Mouse (Mus musculus) E14TG2a.4 (cell line): ENCODE data around the gene Abhd14b.

Source experiments
- H3K27me3 ChIP-seq: 2 replicates; pipeline ENCODE4 v1.6.1; 2014; ENCODE audit warnings: low read length, control low read depth; ENCODE audit not compliant: insufficient read depth
- H3K36me3 ChIP-seq: 2 replicates; pipeline ENCODE4 v1.6.1; 2014; ENCODE audit warnings: low read length, control low read depth; ENCODE audit not compliant: insufficient read depth
- H3K4me1 ChIP-seq: replicated peaks from 2 replicates; pipeline ENCODE4 v1.6.1; 2014; ENCODE audit warnings: low read depth, low read length, control low read depth
- H3K4me3 ChIP-seq: replicated peaks from 2 replicates; pipeline ENCODE4 v1.5.1; 2014; ENCODE audit warnings: mild to moderate bottlenecking, low read length
- H3K9me3 ChIP-seq: 2 replicates; pipeline ENCODE4 v1.6.1; 2014; ENCODE audit warnings: low read length, control low read depth
- CTCF ChIP-seq: conservative IDR thresholded peaks from 2 replicates; pipeline ENCODE4 v1.5.1; 2014; ENCODE audit warnings: low read length
- NANOG ChIP-seq: IDR thresholded peaks from 2 replicates; pipeline ENCODE4 v1.6.1; 2014; ENCODE audit warnings: borderline replicate concordance, low read length, mixed read lengths
- POU5F1 ChIP-seq: IDR thresholded peaks from 2 replicates; pipeline ENCODE4 v1.6.1; 2014; ENCODE audit warnings: low read length, borderline replicate concordance

Abhd14b gene

DNA sequence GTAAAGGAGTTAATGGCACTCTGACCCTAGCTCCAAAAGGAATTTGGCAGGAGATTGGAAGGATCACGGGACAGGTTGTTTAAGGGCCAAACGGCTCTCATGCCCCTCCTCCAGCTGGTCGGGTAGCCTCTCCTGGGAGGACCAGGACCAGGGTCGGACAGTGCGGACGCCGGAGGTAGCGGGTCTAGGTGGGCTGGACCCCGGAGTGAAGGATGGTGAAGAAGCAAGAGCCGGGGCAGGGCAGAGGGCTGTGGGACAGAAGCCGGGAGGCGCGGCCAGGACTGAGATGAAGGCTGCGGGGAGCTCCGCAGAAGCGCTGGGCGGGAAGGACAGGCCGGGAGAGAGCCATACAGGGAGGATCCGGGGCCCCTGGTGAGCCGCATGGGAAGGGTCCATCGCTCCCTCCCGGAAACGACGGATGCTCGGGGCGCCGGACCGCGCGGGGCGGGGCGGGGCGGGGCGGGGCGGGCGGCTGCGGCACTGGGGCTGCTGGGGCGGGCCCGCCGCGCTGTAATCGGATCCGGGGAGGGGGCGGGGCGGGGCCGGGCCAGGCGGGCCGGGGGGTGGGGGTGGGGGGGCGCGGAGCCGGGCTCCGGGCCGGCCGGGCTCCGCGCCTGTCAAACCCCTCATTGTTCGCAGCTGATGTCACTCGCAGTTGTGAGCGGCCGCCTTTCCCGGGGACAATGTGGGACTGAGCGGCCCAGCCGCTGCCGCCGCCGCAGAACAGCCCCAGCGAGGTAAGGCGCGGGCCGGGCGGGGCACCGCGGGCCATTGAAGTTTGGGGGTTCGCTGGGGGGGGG is 6.2 kb downstream of the Abhd14b start, which contains the start of gene Pcbp4:
Gene Pcbp4 (plus strand): TSS at position 21 of the 800 bp plus-strand sequence.
- Histone ChIP-seq H3K36me3 (peaks cover 24% of the 10 kb centered on the region), H3K4me3 (peak within 1 kb of the TSS; percentile 90), H3K9me3 (no peaks in the 10 kb centered on the region), H3K4me1 (peaks cover 84% of the 10 kb centered on the region), H3K27me3 (peaks cover 7% of the 10 kb centered on the region; the same call in 1 of the 2 replicates)
- TF ChIP-seq CTCF (no peak), NANOG (no peak), POU5F1 (no peak)

DNA sequence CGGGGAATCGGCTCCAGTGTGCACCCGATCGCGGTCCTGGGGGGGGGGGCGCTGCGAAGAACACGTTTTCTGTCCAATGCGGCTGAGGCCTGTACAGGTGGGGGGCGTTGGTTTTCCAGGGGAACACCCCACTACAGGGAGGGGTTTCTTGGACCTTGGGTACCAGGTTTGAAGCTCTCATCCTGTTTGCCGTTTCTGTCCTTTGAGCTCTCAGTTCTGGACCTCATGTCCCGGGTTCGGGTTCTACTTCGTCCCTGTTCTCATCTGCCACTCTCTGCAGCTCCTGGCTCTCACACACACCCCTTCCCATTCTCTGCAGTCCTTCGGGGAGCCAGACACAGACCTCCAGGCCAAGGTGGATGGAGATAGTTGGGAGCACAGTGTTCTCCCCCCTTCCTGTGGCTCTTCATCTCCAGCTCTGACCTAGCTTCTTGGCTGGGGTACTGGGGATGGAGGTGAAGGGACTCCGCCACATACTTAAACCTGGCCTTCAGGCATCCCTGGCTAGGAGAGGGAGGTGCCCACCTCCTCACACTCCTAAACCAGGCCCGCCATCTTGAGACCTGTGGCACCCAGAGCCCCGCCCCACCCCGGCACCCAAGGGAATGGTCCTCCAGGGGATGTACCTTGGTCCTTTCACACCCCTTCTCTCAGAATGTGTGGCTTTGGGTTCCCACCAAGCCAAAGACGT is 7.0 kb downstream of the Abhd14b start:
- peak overlapping the region; percentile 84 for H3K4me3 ChIP-seq
- H3K4me1 ChIP-seq: peaks cover 84% of the 10 kb centered on the region
- H3K9me3 ChIP-seq: no peaks in the 10 kb centered on the region
- TF ChIP-seq NANOG: no peak
- peaks cover 32% of the 10 kb centered on the region for H3K36me3 ChIP-seq
- peaks cover 3% of the 10 kb centered on the region; the same call in 1 of the 2 replicates for H3K27me3 ChIP-seq

DNA sequence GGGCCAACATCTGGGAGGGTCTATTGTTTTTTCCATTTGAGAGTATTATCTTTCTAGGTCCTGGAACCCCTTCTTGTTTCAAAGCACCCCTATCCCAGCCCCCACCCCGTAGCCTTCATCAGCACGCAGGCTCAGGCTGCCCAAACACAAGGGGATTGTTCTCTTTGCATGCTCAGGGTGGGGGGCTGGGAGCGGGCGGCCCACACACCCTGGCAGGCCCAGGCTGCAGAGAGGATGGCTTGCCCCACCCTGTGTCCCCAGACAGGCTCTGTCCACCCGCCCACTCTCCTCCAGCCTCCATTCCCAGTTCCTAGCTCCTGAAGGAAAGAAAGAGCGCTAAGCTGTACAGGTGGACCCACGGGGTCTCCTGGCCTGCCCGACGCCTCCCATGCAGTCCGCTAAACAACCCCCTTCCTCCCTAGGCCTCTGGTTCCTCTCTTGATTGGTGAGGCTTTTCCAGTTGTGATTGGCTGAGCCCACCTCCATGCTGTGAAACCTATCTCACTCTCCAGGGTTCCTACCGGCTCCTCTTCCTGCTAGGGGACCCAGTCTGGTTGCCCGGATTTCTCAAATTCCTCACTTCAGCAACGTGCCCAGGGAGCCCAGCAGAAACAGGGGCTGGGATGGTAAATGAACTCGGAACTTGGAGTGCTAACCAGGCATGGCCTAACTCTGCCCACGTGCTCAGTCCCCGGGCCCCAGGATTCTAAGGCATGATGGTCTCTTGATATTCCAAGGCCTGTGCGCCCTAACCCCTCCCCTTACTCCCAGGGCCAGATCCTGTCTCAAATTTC is 7.8 kb downstream of the Abhd14b start:
- no peaks in the 10 kb centered on the region for H3K9me3 ChIP-seq
- no peaks in the 10 kb centered on the region for H3K27me3 ChIP-seq
- TF ChIP-seq POU5F1: no peak
- no peak for TF ChIP-seq NANOG
- TF ChIP-seq CTCF: no peak
- peaks cover 88% of the 10 kb centered on the region for H3K4me1 ChIP-seq
- H3K4me3 ChIP-seq: peak overlapping the region; percentile 84
- H3K36me3 ChIP-seq: peaks cover 40% of the 10 kb centered on the region

DNA sequence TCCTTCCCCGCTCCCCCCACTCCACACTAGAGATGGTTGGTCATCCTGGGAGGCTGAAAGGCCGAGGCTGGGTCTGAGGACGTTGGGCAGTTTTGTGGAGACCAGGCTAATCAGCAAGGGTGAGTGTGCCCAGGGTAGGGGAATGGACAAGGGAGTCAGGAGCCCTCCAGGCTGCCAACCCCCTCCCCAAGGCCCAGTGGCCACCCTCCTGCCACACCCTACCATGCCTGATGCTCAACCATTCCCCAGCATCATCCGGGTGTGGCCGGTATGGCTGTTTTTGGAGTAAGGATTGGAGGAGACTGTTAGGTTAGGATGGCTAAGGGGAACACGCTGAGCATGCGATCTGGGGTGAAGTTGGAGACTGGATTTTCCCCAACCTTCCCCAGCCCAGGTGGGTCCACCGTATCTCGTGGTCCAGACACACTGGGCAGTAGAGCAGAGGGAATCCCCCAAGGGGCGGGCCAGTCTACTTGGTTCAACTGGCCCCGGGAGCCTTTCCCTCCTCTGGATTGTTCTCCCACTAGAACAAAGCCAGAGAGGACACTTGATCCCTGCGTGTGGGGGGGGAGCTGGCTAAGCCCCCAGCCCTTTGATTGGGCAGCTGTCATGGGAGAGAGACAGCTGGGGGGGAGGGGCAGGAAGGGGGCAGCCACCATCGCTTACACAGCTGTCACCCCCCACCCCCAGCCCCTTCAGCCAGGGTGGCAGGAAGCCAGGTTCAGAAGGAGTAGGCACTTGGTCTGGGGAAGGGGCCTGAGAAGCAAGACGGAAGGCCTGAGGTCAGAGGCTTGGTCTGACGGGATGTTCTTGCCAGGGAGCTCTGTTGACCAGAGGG is 9.3 kb downstream of the Abhd14b start:
- Histone ChIP-seq H3K9me3 (no peaks in the 10 kb centered on the region), H3K4me1 (peaks cover 86% of the 10 kb centered on the region), H3K27me3 (no peaks in the 10 kb centered on the region), H3K4me3 (peak overlapping the region; percentile 84), H3K36me3 (peaks cover 53% of the 10 kb centered on the region)
- TF ChIP-seq CTCF: no peak
- TF ChIP-seq POU5F1: no peak
- TF ChIP-seq NANOG: no peak

DNA sequence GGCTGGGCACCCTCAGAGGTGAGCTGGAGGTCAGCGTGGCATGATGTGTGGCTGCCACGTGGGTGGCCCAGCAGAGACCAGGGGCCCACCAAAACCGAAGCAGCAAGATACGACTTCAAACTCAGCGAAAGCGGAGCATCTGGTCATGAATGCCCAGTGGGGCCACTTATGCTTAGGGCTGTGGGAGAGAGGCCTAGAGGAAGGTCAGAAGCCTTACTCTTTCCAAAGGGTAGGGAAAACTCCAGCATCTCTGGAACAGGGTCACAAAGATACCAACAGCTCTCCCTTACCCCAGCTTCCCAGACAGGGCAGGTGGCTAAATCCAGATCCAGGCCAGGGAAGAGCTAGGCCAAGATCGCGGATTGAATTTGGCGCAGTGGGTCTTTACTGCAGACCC is 9.9 kb downstream of the Abhd14b start:
- Histone ChIP-seq H3K4me3 (peak overlapping the region; percentile 84), H3K4me1 (peaks cover 86% of the 10 kb centered on the region), H3K36me3 (peaks cover 60% of the 10 kb centered on the region), H3K9me3 (no peaks in the 10 kb centered on the region), H3K27me3 (no peaks in the 10 kb centered on the region)
- TF ChIP-seq POU5F1 (no peak), NANOG (no peak), CTCF (no peak)

DNA sequence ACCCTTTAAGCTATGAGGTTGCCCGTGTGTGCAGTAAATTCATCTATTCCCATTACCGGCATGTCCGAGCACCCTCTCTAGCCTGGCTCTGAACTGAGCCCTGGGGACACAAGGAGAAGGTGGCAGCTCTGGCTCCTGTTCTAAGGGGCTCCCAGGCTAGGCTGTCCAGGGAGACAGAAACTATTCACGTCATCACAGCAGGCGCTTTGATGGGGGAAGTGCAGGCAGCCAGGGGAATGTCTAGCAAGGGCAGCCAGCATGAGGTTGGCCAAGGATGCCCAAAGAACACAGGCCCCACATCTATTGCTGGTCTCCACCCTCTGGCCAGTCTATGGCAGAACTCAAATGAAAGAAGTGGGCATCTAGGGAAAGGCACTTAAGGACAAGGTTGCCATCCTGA is 10.7 kb downstream of the Abhd14b start:
- peaks cover 84% of the 10 kb centered on the region for H3K4me1 ChIP-seq
- no peak for TF ChIP-seq CTCF
- no peak for TF ChIP-seq NANOG
- no peak for TF ChIP-seq POU5F1
- peak overlapping the region; percentile 84; the same call in 1 of the 2 replicates for H3K4me3 ChIP-seq

DNA sequence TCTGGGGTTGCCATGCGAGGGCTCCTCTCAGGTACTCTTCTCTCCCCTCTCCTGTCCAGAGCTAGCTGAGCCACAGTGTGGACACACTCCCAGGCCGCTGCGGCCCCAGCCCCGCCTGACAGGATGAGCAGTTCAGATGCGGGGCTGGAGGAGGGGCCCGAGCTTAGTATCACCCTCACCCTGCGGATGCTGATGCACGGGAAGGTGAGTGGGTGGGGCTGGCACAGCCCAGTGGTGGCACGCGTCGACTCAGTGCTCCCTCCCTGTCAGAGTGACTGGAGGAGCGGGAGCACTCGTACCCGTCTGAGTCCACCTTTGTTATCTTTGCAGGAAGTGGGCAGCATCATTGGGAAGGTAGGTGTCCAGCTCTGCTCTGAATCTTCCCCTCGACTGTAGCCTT is 12.7 kb downstream of the Abhd14b start:
- TF ChIP-seq NANOG (no peak), CTCF (no peak), POU5F1 (no peak)
- peak overlapping the region; percentile 51 for H3K4me3 ChIP-seq
- 0 out of 2 replicates have a peak, but pooled peaks cover 2% of the 10 kb centered on the region for H3K27me3 ChIP-seq
- H3K4me1 ChIP-seq: peaks cover 92% of the 10 kb centered on the region
- H3K36me3 ChIP-seq: peaks cover 80% of the 10 kb centered on the region
- no peaks in the 10 kb centered on the region for H3K9me3 ChIP-seq

More for the DNA sequence above, 10.7 kb downstream of the Abhd14b start:
- H3K36me3 ChIP-seq: peaks cover 65% of the 10 kb centered on the region
- H3K9me3 ChIP-seq: no peaks in the 10 kb centered on the region
- no peaks in the 10 kb centered on the region for H3K27me3 ChIP-seq

DNA sequence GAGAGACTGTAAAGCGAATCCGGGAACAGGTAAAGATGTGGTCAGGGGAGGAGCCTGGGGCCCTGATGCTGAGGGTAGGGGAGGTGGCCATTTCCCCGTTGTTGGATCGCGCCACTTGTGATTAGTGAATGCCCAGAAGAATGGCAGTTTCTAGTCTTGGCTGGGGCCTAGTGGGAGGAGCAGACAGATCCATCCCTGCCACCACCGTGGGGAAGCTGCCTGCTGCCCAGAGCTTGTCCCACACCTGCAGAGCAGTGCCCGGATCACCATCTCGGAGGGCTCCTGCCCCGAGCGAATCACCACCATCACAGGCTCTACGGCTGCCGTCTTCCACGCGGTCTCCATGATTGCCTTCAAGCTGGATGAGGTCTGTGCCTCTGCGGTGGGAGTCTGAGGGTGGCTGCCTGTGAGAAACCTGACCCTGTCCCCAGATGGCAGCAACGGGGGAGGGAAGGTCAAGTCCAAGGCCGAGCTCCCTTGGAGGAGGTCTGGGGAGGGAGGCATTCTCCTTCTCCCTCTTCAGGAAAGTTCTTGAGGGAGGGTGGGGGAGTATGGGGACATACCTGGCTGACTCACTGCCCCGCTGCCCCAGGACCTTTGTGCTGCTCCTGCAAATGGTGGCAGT is 13.3 kb downstream of the Abhd14b start:
- TF ChIP-seq CTCF (no peak), POU5F1 (no peak), NANOG (no peak)
- H3K4me1 ChIP-seq: peaks cover 87% of the 10 kb centered on the region
- peak overlapping the region; percentile 51 for H3K4me3 ChIP-seq
- H3K36me3 ChIP-seq: peaks cover 80% of the 10 kb centered on the region
- H3K27me3 ChIP-seq: peaks cover 3% of the 10 kb centered on the region
- no peaks in the 10 kb centered on the region for H3K9me3 ChIP-seq
